Mouse (Mus musculus) lung, postnatal 4 days (tissue): ENCODE measurements at regions not wholly inside any gene's neighbourhood (a gene's known extent, or its start where the extent isn't known, plus 50 kb on each side); places are given as distances from the start of the nearest gene placed in this dataset.

Experiments
- DNase-seq, 2 experiments: peaks; one replicate each; pipeline ENCODE4 v3.0.0; 2021

DNA sequence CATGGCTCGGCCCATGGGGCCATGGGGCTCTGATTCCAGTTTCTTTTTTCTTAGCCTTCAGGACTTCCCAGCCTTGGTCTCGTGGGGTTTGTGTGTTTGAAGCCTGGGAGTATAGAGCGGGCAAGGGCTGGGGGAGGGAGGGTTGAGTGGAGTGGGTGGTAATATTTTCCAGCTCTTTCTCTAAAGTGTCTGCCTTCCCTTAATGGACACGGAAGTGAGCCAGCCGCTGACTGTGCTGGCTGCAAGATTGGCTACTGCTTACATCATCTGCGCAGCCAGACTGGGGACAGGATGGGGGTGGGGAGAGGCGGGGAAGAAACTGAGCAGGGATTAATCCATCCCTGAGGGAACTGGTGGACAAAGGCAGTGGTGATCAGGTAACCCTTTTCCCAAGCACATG lies 52.3 kb downstream of the Tnp1 start:
- peak; percentile 62 to 78 for DNase-seq

GRCm38 (mm10) chr1:72960241-72960653 lies 55.5 kb downstream of the Tnp1 start:
- no peak for DNase-seq

GRCm38 (mm10) chr1:72955387-72955786 lies 60.3 kb downstream of the Tnp1 start:
- no peak for DNase-seq

DNA sequence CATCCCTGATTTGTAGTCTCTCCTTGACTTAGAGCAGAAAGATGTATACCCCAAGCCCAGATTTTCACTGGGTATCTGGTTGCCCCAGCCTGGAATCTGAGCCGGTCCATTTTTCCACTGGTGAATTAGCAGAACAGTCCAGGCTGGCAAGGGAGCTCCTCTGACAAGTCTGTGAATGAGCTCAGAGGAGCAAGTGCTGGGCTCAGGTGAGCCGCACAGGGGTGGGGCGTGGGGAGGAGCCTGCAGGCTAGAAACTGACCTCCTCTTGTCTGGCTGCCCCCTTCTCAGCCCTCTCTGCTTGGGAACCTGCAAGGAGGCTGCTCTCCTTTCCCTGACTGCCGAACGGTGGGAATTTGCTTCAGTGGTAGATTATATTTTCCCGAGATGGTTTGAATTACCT lies 62.8 kb downstream of the Tnp1 start:
- peak; percentile 12 to 38 for DNase-seq

DNA sequence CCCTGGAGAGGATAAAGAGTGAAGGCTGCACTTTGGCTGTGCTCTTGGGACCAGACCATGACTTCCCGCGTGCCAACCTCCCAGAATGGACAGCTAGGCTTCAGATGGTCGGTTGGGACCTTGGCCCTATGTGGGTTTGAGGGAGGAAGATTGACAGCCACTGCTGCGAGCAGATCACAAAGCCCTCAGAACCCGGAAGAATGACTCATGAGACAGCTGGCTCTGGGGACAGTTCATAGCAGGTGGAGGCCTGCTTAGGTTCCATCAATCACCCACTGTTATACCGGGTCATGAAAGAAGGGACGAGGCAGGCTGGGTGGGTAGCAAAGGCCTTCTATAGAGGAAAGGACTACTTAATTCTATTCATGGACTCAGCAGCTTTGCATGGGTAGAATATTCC lies 63.9 kb downstream of the Tnp1 start:
- DNase-seq, result no peak

- DNase-seq, result no peak
These were observed 64.3 kb downstream of the Tnp1 start for GRCm38 (mm10) chr1:72951365-72951764.

DNA sequence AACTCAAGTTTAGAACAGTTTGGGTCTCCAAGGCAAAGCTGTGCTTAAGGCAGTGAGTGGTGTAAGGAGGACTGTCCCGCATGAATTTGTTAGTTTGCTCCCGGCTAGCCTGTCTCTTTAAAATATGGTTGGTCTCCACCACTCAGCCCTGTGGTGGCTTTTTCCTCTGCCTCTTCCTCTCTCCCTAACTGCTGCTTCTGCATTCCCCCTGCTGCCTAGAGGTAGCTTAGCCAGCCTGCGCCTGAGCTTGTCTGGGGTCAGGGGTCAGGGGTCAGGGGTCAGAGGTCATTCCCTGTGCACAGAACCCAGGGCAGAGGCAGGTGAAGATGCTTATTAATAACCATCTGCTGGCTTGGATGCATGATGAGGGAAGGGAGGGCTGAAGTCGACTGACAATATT lies 69.5 kb downstream of the Tnp1 start:
- no peak for DNase-seq

DNA sequence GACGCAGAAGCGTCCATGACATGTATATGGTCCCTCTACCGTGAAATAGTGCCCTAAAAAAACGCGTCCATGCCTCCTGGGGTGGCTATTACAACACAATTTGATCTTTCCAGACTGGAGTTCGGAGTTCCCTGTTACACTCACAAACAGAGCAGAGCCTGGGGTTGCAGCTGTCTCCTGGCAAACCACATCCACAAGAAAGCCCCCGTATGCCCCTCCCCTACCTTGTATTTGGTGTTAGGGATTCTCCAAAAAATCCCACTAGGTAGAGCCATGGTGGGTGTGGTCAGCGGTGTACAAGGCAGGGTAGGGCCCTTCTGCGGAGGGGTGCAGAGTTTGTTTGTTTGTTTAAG lies 70.0 kb downstream of the Tnp1 start:
- no peak for DNase-seq

DNA sequence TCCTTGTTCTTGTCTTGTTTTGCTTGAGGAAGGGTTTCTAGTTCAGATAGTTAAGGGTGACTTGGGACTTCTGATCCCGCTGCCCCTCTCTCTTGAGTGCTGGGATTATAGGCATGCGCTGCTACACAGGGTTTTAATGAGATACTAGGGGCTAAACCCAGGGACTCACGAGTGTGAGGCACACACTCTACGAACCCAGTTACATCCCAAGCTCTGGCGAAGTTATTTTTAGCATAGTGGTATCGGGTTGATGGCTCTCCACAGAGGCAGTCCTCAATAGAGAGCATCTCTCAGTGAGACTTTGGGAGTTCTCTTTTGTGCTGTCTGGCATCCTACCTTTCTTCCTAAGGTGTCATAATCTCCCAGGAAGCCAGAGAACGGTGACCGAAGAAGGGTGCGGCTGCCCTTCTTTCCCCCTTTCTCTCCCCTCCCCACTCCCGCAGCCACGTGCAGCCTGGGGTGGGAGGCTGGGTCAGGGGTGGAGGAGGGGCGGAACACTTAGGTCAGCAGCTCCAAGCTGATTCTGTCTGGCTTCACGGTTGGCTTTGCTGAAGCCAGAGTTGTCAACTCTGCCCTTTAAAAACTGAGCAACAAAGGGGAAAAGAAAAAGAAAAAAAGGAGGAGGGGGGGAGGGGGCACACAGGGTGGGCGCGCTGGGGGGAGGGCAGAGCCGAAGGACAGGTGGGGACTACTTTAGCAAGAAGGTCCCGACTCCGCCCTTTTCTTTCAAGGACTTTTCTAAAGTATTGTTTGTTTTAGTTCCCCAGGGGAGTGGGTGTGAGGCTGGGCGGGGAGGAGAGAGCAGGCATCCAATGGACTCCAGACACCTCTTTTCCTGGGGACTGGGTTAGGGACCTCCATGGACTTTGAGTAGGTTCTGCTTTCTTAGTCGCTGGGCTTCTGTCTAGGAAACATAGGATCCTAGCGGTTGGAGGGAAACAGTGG lies 70.4 kb upstream of the Igfbp5 start:
- peak in 1 of 2 experiments; percentile 42 for DNase-seq

DNA sequence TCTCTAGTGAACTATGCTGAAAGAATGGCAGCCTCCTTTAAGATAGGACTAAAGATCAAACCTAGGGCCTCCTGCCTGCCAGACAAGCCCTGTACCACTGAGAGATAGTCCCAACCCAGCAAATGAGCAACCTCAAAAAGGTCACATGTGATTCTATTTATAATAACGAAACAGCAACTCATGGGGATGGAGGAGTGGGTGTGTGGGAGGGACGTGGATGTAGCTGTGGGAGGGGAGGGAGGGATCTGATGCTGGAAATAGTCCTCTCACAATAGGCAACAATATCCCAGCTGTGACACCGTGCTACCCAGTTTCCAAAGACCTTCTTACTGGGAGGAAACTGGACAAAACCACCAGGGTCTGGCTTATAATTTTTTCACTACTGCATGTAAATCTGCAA lies 69.5 kb upstream of the Igfbp5 start:
- no peak for DNase-seq

DNA sequence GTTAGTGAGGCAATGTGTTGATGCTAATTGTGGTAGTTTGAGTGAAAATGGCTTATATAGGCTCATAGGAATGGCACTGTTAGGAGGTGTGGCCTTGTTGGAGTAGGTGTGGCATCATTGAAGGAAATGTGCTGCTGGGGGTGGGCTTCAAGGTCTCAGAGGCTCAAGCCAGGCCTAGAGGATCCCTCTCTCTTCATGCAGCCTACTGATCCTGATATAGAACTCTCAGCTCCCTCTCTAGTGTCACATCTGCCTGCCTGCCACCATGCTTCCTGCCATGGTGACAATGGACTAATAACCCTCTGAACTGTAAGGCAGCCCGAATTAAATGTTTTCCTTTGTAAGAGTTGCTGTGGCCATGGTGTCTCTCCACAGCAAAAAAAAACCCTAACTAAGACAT lies 68.4 kb upstream of the Igfbp5 start:
- no peak for DNase-seq

DNA sequence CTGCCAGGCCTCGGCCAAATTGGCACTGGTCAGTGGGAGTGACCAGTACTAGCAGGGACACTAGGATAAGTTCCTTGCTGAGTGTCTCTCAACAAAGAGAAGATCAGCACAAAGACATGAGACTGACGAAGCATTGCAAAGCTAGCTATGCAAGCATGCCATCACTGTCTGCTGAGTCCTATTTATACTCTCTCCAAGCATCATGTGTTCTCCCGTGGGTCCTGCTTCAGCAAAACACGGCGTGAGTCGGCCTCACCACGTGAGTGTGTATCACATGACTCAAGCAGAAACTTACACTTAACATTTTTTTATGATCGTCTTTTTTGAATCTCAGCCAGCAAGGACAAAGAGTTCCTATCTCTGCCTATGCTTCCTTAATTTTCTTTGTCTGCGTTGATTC lies 67.7 kb upstream of the Igfbp5 start:
- DNase-seq, result no peak

- no peak for DNase-seq
These were observed 65.3 kb upstream of the Igfbp5 start for GRCm38 (mm10) chr1:72939948-72940347.

DNA sequence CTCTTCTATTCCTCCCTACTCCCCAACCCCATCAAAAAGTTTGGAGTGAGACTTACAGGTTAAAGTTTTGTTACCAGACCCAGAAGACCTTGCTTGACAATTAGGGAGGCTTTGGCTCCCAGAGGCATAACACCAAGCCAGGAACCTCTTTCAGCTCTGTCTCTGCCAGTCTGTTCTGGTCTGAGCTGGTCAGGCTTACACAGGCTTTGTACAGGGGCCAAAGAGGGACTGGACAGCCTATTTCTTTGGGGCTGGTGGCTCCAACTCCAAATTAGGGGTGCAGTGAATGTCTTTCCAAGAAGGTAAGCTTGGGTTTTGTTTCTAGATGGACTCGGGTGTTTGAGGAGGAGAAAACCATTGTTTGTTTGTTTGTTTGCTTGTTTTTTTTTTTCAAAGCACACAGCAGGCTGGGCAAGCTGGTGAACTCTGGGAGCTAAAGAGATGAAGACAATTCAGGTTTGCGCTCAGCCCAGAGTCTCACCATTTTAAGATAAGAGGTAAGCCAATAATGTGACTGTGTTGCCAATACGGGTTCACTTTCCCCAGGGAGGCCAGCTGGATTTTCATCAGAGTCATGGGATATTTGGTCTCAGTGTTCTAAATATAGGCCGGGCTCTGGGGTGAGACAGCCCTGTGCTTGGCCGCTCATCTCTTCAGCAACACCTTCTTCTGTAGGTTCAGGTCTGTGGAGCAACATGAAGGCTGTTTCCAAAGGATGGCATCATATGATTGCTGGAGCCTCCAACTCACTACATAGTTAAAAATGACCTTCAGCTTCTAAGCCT lies 62.2 kb upstream of the Igfbp5 start:
- DNase-seq, result no peak

- no peak for DNase-seq
These were observed 61.5 kb upstream of the Igfbp5 start for GRCm38 (mm10) chr1:72936231-72936630.

GRCm38 (mm10) chr1:72935084-72935483 lies 60.4 kb upstream of the Igfbp5 start:
- DNase-seq, result no peak

- DNase-seq, result peak; percentile 29 to 63
These were observed 55.1 kb upstream of the Igfbp5 start for GRCm38 (mm10) chr1:72929774-72930173.
